Mouse (Mus musculus) macrophage (primary cell): ENCODE results near the gene Fhl2. TPM values are rescaled to one million over a fixed set of nuclear protein-coding genes. Genes with fewer than 3 reads are reported as not detected.

Experiments
- H3K27ac ChIP-seq: fragments of 350-480 bp; formaldehyde crosslinking; 2 replicates; pipeline ENCODE4 v1.9.0; 2021
- H3K36me3 ChIP-seq: fragments of 350-480 bp; formaldehyde crosslinking; 2 replicates; pipeline ENCODE4 v1.9.0; 2021; ENCODE audit errors: inconsistent target
- H3K4me3 ChIP-seq: fragments of 350-480 bp; formaldehyde crosslinking; 2 replicates; pipeline ENCODE4 v1.9.0; 2021; ENCODE audit errors: inconsistent target
- H3K79me2 ChIP-seq: fragments of 350-480 bp; formaldehyde crosslinking; 2 replicates; pipeline ENCODE4 v1.9.0; 2021; ENCODE audit errors: inconsistent target
- WGBS: methylation state at CpG from one replicate; pipeline ENCODE4 v1.1.7; 2026; ENCODE audit warnings: inconsistent platforms; ENCODE audit not compliant: missing documents; 5-methylcytosine and 5-hydroxymethylcytosine counted together
- polyA plus RNA-seq: library from polyadenylated mRNA; stranded (reverse); fragments of 250-400 nt; gene quantifications from 3 replicates; pipeline ENCODE4 v1.2.4, GENCODE M21; 2018; ENCODE audit warnings: inconsistent platforms
- total RNA-seq, 78 experiments: library from RNA; depleted of rRNA; stranded (reverse); fragments of 250-400 nt; gene quantifications; 1 replicate in 9 of 78; 2 replicates in 24 of 78; 3 replicates in 43 of 78; 4 replicates in 2 of 78; pipeline ENCODE4 v1.2.4; 2018; ENCODE audit warnings: inconsistent platforms in 56 of 78

Gene Fhl2
- 1 to 10 TPM in 1 of 26 experiments, not detected in 25; 5.2 TPM for total RNA-seq (2018; cell fraction: chromatin; rRNA removed)
- total RNA-seq (2018; cell fraction: cytosol; rRNA removed) = not detected
- total RNA-seq (2018; cell fraction: nucleus; rRNA removed) = 1 to 10 TPM in 1 of 26 experiments, not detected in 25; 1.1 TPM
- not detected in 3 replicates for polyA plus RNA-seq

GRCm38 (mm10) chr1:43196661-43197241, at the start of gene Fhl2:
Gene Fhl2, minus strand, starts transcription at chr1:43196984.
- WGBS = 84% methylated on average over 5 of the region's 5 CpGs
- Histone ChIP-seq H3K27ac (no peak within 1 kb of the TSS), H3K4me3 (no peak within 1 kb of the TSS), H3K36me3 (no peaks in the 10 kb centered on the region), H3K79me2 (no peaks in the 10 kb centered on the region)

DNA sequence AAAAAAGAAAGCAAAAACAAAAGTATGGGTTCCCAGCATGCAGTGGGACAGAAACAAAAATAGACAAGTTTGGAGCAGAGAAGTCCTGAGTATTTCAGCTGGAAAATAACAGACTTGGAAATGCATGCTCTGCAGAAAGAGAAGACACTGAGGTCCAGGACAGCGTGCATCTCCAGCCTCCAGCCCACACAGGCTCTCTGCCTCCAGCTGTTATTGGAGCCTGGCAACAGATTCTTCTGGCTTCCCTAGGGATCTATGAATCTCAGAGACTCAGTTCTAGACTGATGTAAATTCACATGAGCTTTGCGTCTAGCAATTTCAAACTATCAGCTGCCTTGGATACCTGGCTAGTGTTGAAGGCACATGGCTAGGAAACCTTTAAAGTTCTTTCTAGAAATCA, 48.2 kb upstream of the Fhl2 start:
- 89% methylated on average over 2 of the region's 2 CpGs for WGBS
- Histone ChIP-seq H3K4me3 (no peak overlapping the region), H3K79me2 (no peaks in the 10 kb centered on the region), H3K27ac (no peak overlapping the region), H3K36me3 (no peaks in the 10 kb centered on the region)

GRCm38 (mm10) chr1:43241208-43241607, 44.4 kb upstream of the Fhl2 start:
- no peaks in the 10 kb centered on the region for H3K36me3 ChIP-seq
- no peaks in the 10 kb centered on the region for H3K79me2 ChIP-seq
- WGBS = 0% methylated on average over 2 of the region's 2 CpGs
- no peak overlapping the region for H3K4me3 ChIP-seq
- no peak overlapping the region for H3K27ac ChIP-seq

- H3K27ac ChIP-seq = no peak overlapping the region
- H3K4me3 ChIP-seq = no peak overlapping the region
- H3K79me2 ChIP-seq = no peaks in the 10 kb centered on the region
- no peaks in the 10 kb centered on the region for H3K36me3 ChIP-seq
- WGBS = 83% methylated on average over 2 of the region's 2 CpGs
Observed at GRCm38 (mm10) chr1:43239796-43240313, 43.1 kb upstream of the Fhl2 start.

GRCm38 (mm10) chr1:43238471-43238870, 41.7 kb upstream of the Fhl2 start:
- Histone ChIP-seq H3K4me3 (no peak overlapping the region), H3K79me2 (no peaks in the 10 kb centered on the region), H3K27ac (no peak overlapping the region), H3K36me3 (no peaks in the 10 kb centered on the region)
- WGBS = 93% methylated on average over 2 of the region's 2 CpGs

- Histone ChIP-seq H3K79me2 (no peaks in the 10 kb centered on the region), H3K4me3 (no peak overlapping the region), H3K27ac (no peak overlapping the region), H3K36me3 (no peaks in the 10 kb centered on the region)
- WGBS = 91% methylated on average over 3 of the region's 3 CpGs
Observed at GRCm38 (mm10) chr1:43237360-43238235, 40.8 kb upstream of the Fhl2 start.

DNA sequence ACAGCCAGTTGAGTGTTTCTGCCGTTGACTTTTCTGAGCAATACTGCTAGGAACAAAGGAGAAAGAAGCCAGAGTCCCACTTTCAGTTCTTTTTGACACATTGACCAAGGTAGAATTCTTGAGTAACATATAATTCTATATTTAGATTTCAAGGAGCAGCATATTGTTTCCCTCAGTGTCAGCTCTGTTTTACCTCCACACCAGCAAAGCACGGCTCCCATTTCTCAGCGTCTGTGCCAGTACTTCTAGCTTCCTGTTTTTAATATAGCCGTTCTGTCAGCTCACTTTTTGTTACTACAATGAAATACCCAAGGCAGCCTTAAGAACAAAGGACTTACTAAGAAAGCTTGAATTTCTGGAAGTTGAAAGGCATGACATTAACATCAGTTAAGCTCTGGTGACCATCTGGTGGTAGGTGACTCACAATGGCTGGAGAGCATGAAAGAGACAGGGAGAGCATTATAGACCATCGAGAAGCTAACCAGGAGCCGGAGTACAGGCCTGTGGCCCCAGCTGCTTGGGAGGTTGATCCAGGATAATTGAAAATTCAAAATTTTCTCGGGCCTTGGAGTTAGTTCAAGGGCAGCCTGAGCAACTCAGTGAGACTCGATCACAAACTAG, 28.9 kb upstream of the Fhl2 start:
- no peak overlapping the region for H3K4me3 ChIP-seq
- 55% methylated on average over 8 of the region's 8 CpGs for WGBS
- no peaks in the 10 kb centered on the region for H3K36me3 ChIP-seq
- no peak overlapping the region for H3K27ac ChIP-seq
- no peaks in the 10 kb centered on the region for H3K79me2 ChIP-seq

DNA sequence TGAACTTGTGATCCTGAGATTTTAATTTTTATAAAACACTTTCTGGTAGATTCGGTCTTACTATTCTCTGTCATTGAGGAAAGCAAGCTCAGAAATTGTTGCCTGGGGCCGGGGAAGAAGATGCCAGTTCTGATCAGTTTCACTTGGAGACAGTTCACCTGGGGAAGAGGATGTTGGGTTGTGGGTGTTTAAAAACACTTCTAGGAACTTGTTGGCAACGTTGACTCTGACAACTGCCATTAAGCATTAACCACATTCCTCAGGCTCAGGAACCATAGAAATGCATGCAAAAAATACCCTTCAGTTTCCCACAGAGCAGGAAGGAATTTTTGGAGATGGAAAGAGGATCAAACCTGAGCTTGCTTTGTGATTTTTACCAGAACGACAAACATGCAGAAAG, 28.2 kb upstream of the Fhl2 start:
- H3K27ac ChIP-seq = no peak overlapping the region

DNA sequence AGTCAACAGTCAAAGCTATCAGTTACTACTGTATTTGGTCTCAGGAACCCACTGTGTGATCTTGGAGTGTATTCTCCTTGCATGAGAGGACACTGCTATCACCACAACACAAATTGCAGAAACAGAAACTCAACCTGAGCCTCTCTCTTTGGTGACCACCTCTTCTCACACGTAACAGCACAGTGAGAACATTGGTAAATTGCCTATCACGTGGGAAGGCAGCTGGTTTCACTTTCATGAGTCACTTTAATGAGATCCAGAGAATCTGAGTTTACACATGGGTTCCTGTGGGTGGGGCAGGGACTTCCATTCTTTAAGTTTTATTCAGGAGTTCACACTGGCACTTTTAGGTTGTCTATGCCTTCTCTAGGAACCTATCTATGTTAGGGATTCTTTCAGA, 27.4 kb upstream of the Fhl2 start:
- no peak overlapping the region for H3K4me3 ChIP-seq
- 5% methylated on average over 2 of the region's 2 CpGs for WGBS

More for the DNA sequence above, 28.2 kb upstream of the Fhl2 start:
- 52% methylated on average over 4 of the region's 4 CpGs for WGBS
- H3K4me3 ChIP-seq = no peak overlapping the region
- H3K36me3 ChIP-seq = no peaks in the 10 kb centered on the region
- H3K79me2 ChIP-seq = no peaks in the 10 kb centered on the region

DNA sequence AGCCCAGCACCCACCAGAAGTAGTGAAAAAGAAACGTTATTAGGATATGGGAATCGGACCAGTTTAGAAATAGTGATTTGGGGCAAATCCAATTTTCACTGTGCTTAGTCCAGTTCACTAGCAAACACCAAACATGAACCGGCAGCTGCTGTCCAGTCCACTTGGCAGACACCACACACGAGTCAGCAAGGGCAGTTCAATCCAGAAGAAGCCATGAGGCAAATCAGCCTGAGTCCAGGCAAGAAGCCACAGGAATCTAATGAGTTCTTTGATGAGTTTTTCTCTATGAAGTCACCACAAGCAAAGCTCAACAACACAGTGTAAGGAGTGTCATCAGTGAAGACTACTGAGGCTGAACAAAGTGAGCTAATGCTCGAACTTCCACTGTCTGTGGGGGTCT, 26.3 kb upstream of the Fhl2 start:
- Histone ChIP-seq H3K36me3 (no peaks in the 10 kb centered on the region), H3K79me2 (no peaks in the 10 kb centered on the region), H3K27ac (no peak overlapping the region), H3K4me3 (no peak overlapping the region)
- WGBS = 96% methylated on average over 4 of the region's 5 CpGs

More for the DNA sequence above, 27.4 kb upstream of the Fhl2 start:
- no peak overlapping the region for H3K27ac ChIP-seq
- H3K36me3 ChIP-seq = no peaks in the 10 kb centered on the region
- H3K79me2 ChIP-seq = no peaks in the 10 kb centered on the region

DNA sequence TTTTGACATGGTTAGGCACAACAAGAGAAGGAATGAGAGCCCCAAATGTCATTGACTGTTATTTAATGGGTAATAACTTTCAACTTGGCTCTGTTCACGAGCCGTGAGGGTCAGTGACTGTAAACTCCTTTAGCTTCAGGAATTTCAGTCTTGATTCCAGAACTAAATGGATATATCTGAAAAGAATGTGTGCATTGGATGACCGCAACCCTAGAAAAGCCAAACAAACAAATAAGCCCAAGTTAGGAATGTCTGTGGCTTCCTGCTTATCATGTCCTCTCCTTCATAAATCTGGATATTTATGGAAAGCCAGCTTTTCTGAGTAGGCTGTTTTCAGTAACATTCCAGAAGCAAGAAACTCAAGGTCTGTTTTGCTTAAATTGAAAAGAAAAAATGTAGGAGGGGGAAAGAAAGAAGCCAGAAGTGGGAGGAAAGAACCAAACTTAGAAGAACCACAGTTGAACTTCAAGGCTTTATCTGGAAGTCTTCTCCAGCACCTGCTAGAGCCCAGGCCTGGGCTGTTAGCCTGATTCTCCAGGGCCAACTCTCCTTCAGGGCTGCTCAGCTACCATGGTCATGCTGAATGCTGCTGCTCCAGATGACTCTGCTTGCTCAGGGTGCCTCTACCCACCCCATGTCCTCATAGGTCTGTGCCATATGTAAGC, 21.4 kb upstream of the Fhl2 start:
- H3K4me3 ChIP-seq = no peak overlapping the region
- WGBS = 96% methylated on average over 3 of the region's 3 CpGs
- no peak overlapping the region for H3K27ac ChIP-seq
- no peaks in the 10 kb centered on the region for H3K79me2 ChIP-seq
- no peaks in the 10 kb centered on the region for H3K36me3 ChIP-seq

DNA sequence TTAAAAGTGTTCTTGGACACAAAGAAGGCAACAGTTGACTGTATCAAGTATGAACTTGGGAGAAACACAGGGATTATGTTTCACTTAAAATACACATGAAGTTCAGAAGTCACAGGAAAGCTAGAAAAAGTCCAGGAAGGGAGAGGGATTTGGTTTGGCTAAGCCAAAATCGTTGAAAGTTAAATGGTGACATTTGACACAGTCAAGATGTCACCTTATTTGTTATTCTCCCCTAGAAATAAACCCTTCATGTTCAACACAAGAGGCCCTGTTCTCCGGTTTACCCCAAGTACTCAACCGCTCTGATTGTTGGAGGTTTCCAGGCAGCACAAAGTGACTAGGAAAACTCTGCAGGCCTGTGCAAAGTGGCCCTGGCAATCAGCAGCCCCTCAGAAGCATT, 18.8 kb upstream of the Fhl2 start:
- Histone ChIP-seq H3K27ac (no peak overlapping the region), H3K4me3 (no peak overlapping the region), H3K79me2 (no peaks in the 10 kb centered on the region), H3K36me3 (no peaks in the 10 kb centered on the region)
- WGBS = 75% methylated on average over 3 of the region's 3 CpGs

GRCm38 (mm10) chr1:43211274-43211673, 14.5 kb upstream of the Fhl2 start:
- no peaks in the 10 kb centered on the region for H3K36me3 ChIP-seq
- no peak overlapping the region for H3K4me3 ChIP-seq
- H3K79me2 ChIP-seq = no peaks in the 10 kb centered on the region
- H3K27ac ChIP-seq = no peak overlapping the region
- 83% methylated on average over 1 of the region's 1 CpGs for whole genome bisulfite sequencing

GRCm38 (mm10) chr1:43210285-43210684, 13.5 kb upstream of the Fhl2 start:
- H3K79me2 ChIP-seq = no peaks in the 10 kb centered on the region
- no peaks in the 10 kb centered on the region for H3K36me3 ChIP-seq
- H3K27ac ChIP-seq = no peak overlapping the region
- 69% methylated on average over 9 of the region's 9 CpGs for WGBS
- no peak overlapping the region for H3K4me3 ChIP-seq
